In the genomic region with DNA sequence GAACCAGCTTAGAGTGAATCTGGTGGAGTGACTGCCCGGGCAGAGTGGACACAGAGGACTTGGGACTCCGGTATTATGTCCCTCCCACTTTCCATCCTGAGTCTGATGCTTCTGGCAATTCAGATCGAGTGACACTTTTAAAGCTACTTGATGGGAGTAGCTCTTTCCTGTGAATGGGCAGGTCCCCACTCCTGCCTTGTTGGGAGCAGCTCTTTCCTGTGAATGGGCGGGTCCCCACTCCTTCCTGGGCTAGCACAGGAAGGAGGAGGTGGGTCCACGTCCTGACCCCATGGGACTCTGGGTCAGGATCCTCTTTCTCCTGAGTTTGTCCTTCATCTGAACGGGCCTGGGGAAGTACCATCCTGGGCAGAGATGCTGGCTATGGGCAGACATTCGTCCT, we compare ENCODE assay signal across 19 mouse cellular contexts. TPM values are rescaled to one million over a fixed set of nuclear protein-coding genes. Genes with fewer than 3 reads are reported as not detected.
DNase-seq lines count a peak whose midpoint lies in the region; ATAC-seq and TF ChIP-seq lines count a peak whose summit lies in the region.
"Had no signal": no experiment of that assay in that cellular context is flagged by ENCODE, and none has a peak within 500 bp of the region (broad histone marks: within the 10 kb centered on the region; RNA-seq: fewer than 3 reads in every experiment).

No protein-coding gene starts in this region.

- H3K27ac ChIP-seq in heart, embryonic 11.5 days (ENCODE audit: low read depth, low read length), result no peak overlapping the region
- no peak overlapping the region for H3K27ac ChIP-seq in thymus, adult 2 months (ENCODE audit: control insufficient read depth, insufficient read depth, low read length)
- H3K27ac ChIP-seq: embryonic facial prominence, embryonic 12.5 days; heart, embryonic 13.5 days; hindbrain, embryonic 14.5 days; lung, embryonic 15.5 days; midbrain, embryonic 10.5 days; neural tube, embryonic 15.5 days had no signal

- TF ChIP-seq CTCF in thymus, adult 2 months (IDR thresholded peaks at IDR 0.05; ENCODE audit: borderline replicate concordance, control insufficient read depth, extremely low read depth, insufficient read depth, low read length, poor library complexity), result no peak

- no peaks in the 10 kb centered on the region for H3K36me3 ChIP-seq in heart, embryonic 11.5 days (ENCODE audit: control insufficient read depth, insufficient read depth, low read length)
- no peaks in the 10 kb centered on the region for H3K36me3 ChIP-seq in thymus, adult 2 months (ENCODE audit: control insufficient read depth, insufficient read depth, low read length)
- H3K36me3 ChIP-seq: embryonic facial prominence, embryonic 12.5 days; G1E; heart, embryonic 13.5 days; lung, embryonic 15.5 days; midbrain, embryonic 10.5 days; neural tube, embryonic 15.5 days had no signal

- DNase-seq in heart, adult 18-20 months, result peak; percentile 29 to 81
- peak; percentile 57 for DNase-seq in heart, adult 8-10 months (ENCODE audit: low spot score)
- DNase-seq in heart, postnatal 14 days, result peak; percentile 15 to 25
- peak; percentile 54 to 85 for DNase-seq in kidney, postnatal 25 days
- no peak for DNase-seq in thymus, adult 2 months
- DNase-seq: cerebellum, adult 11-12 months; liver had no signal

- 0 out of 2 replicates have a peak, but pooled peaks cover 3% of the 10 kb centered on the region for H3K27me3 ChIP-seq in heart, embryonic 11.5 days (ENCODE audit: control insufficient read depth, insufficient read depth, low read length)
- no peaks in the 10 kb centered on the region for H3K27me3 ChIP-seq in thymus, adult 2 months (ENCODE audit: control insufficient read depth, insufficient read depth, low read length)
- H3K27me3 ChIP-seq: embryonic facial prominence, embryonic 12.5 days; lung, embryonic 15.5 days; neural tube, embryonic 15.5 days had no signal

- H3K4me1 ChIP-seq in heart, embryonic 11.5 days (ENCODE audit: control insufficient read depth, insufficient read depth, low read length), result 0 out of 2 replicates have a peak, but pooled peaks cover 2% of the 10 kb centered on the region
- H3K4me1 ChIP-seq in thymus, adult 2 months (replicated peaks; ENCODE audit: control insufficient read depth, insufficient read depth, low read length), result peaks cover 5% of the 10 kb centered on the region
- H3K4me1 ChIP-seq: embryonic facial prominence, embryonic 12.5 days; lung, embryonic 15.5 days had no signal

- TF ChIP-seq POLR2A in thymus, adult 2 months (IDR thresholded peaks at IDR 0.05; ENCODE audit: control insufficient read depth, extremely low read depth, insufficient read depth, low read length, poor library complexity), result no peak

- H3K4me2 ChIP-seq in heart, embryonic 11.5 days, result no peak overlapping the region
- H3K4me2 ChIP-seq: embryonic facial prominence, embryonic 12.5 days; heart, embryonic 13.5 days; hindbrain, embryonic 14.5 days; lung, embryonic 15.5 days; neural tube, embryonic 15.5 days had no signal

- H3K9ac ChIP-seq in heart, embryonic 11.5 days (ENCODE audit: low read depth, low read length), result no peak overlapping the region
- H3K9ac ChIP-seq: embryonic facial prominence, embryonic 12.5 days; heart, embryonic 13.5 days; hindbrain, embryonic 14.5 days; lung, embryonic 15.5 days; neural tube, embryonic 15.5 days had no signal

- no peak overlapping the region for H3K4me3 ChIP-seq in heart, embryonic 11.5 days (ENCODE audit: low read depth, low read length)
- H3K4me3 ChIP-seq in thymus, adult 2 months (ENCODE audit: control insufficient read depth, insufficient read depth, low read length), result no peak overlapping the region
- H3K4me3 ChIP-seq: embryonic facial prominence, embryonic 12.5 days; heart, embryonic 13.5 days; lung, embryonic 15.5 days; midbrain, embryonic 10.5 days; neural tube, embryonic 15.5 days had no signal

- intact Hi-C loops in heart, postnatal 14 days (cut with DNase I), result loop anchor here (5.0 kb wide), 1 partner anchor 92 kb away; no protein-coding TSS in a partner anchor

- H3K9me3 ChIP-seq in heart, embryonic 11.5 days (replicated peaks; ENCODE audit: control insufficient read depth, low read length), result no peaks in the 10 kb centered on the region
- H3K9me3 ChIP-seq: embryonic facial prominence, embryonic 12.5 days; G1E; heart, embryonic 13.5 days; lung, embryonic 15.5 days; midbrain, embryonic 10.5 days; neural tube, embryonic 15.5 days had no signal

- WGBS in heart, embryonic 11.5 days (ENCODE audit: insufficient replicate concordance), result 48% methylated on average over 7 of the region's 7 CpGs
- WGBS in thymus, adult 2 months, result 53% methylated on average over 7 of the region's 7 CpGs

- ATAC-seq in heart, embryonic 11.5 days (replicated peaks; ENCODE audit: insufficient number of reproducible peaks, low FRiP score, low TSS enrichment), result no peak
- no peak for ATAC-seq in granulocyte monocyte progenitor cell, adult 5-6 weeks (replicated peaks; ENCODE audit: poor library complexity, severe bottlenecking)

RNA-seq across cellular contexts. Expression of gene Ramp3, which starts 17.1 kb away (rescaled TPM):
- total RNA-seq in heart, adult 18-20 months (2021), result 1 to 10 TPM; 7.6 to 7.9 TPM
- polyA plus RNA-seq in heart, embryonic 11.5 days (2014; fragmentation: Nextera tagmentation; extraction: Ambion mirVana), result 1.4 and 1.7 TPM in 2 replicates
- 1 to 10 TPM; 4.0 to 5.6 (median 5.5) TPM for total RNA-seq in heart, adult 8-10 months (2022)
- 1 to 10 TPM; 5.6 to 6.2 TPM for total RNA-seq in heart, postnatal 14 days (2021)
- not detected in 2 replicates for total RNA-seq in granulocyte monocyte progenitor cell, adult 5-6 weeks (2014; fragmentation: Nextera tagmentation)
- not detected in 2 replicates for total RNA-seq in granulocyte monocyte progenitor cell, adult 5-6 weeks (2017)
- polyA plus RNA-seq in thymus, adult 2 months (2012; rRNA removed), result 7.8 and 9.0 TPM in 2 replicates
- total RNA-seq: G1E had no signal
- polyA plus RNA-seq: G1E had no signal

RNA-seq across cellular contexts. Expression of gene Wap, which starts 37.0 kb away (rescaled TPM):
- total RNA-seq in heart, adult 18-20 months (2021), result not detected
- not detected in 2 replicates for polyA plus RNA-seq in heart, embryonic 11.5 days (2014; fragmentation: Nextera tagmentation; extraction: Ambion mirVana)
- not detected for total RNA-seq in heart, adult 8-10 months (2022)
- total RNA-seq in heart, postnatal 14 days (2021), result not detected
- total RNA-seq in granulocyte monocyte progenitor cell, adult 5-6 weeks (2014; fragmentation: Nextera tagmentation), result not detected in 2 replicates
- total RNA-seq in granulocyte monocyte progenitor cell, adult 5-6 weeks (2017), result not detected in 2 replicates
- polyA plus RNA-seq in thymus, adult 2 months (2012; rRNA removed), result 0.56 and 1.2 TPM in 2 replicates
- total RNA-seq: G1E; layer of hippocampus, postnatal 25 days; left cerebral cortex, postnatal 25 days had no signal
- polyA plus RNA-seq: embryonic facial prominence, embryonic 12.5 days; G1E; heart, embryonic 13.5 days; hindbrain, embryonic 14.5 days; lung, embryonic 15.5 days; midbrain, embryonic 10.5 days; neural tube, embryonic 15.5 days; stomach, embryonic 14.5 days had no signal

RNA-seq across cellular contexts. Expression of gene Tbrg4, which starts 49.5 kb away (rescaled TPM):
- 100 to 1,000 TPM; 103 to 107 TPM for total RNA-seq in heart, adult 18-20 months (2021)
- polyA plus RNA-seq in heart, embryonic 11.5 days (2014; fragmentation: Nextera tagmentation; extraction: Ambion mirVana), result 43.7 and 45.8 TPM in 2 replicates
- total RNA-seq in heart, adult 8-10 months (2022), result 100 to 1,000 TPM in 3 of 4 experiments, 10 to 100 TPM in 1; 96.9 to 117 (median 106) TPM
- total RNA-seq in heart, postnatal 14 days (2021), result 100 to 1,000 TPM; 100 to 106 TPM
- total RNA-seq in granulocyte monocyte progenitor cell, adult 5-6 weeks (2014; fragmentation: Nextera tagmentation), result 98.2 and 101 TPM in 2 replicates
- 35.0 and 39.1 TPM in 2 replicates for total RNA-seq in granulocyte monocyte progenitor cell, adult 5-6 weeks (2017)
- polyA plus RNA-seq in thymus, adult 2 months (2012; rRNA removed), result 190 and 191 TPM in 2 replicates

Comparison
In these comparisons a context has a peak if more than half of its experiments do, and no peak if none do; other contexts are left out.
1. RNA of gene Ramp3, which starts 17.1 kb away (total RNA-seq): 7.6 to 7.9 TPM in heart, adult 18-20 months, 5.6 to 6.2 TPM in heart, postnatal 14 days and 4.0 to 5.6 TPM in heart, adult 8-10 months; not detected in granulocyte monocyte progenitor cell, adult 5-6 weeks; every median in the first group is over 4 times any median in the second.